Mouse (Mus musculus) thymus, adult 2 months (tissue): ENCODE results near the gene Ica1l.

ENCODE experiments used
- CTCF ChIP-seq: fragments of 200-500 bp; IDR thresholded peaks from 2 replicates; pipeline ENCODE4 v1.5.1; 2012; ENCODE audit warnings: mild to moderate bottlenecking, control low read depth, low read length, moderate library complexity, borderline replicate concordance; ENCODE audit not compliant: control insufficient read depth, poor library complexity, insufficient read depth; ENCODE audit errors: extremely low read depth
- POLR2A ChIP-seq: fragments of 200-500 bp; IDR thresholded peaks from 2 replicates; pipeline ENCODE4 v1.6.1; 2012; ENCODE audit warnings: mild to moderate bottlenecking, low read length, control low read depth, moderate library complexity; ENCODE audit not compliant: control insufficient read depth, poor library complexity, insufficient read depth; ENCODE audit errors: extremely low read depth

- TF ChIP-seq POLR2A = no peak
- TF ChIP-seq CTCF = no peak
Measured at GRCm38 (mm10) chr1:60054659-60055058, 11.7 kb upstream of the Ica1l start.
